Comparison of ENCODE assay signal across 8 mouse cellular contexts in the genomic region with DNA sequence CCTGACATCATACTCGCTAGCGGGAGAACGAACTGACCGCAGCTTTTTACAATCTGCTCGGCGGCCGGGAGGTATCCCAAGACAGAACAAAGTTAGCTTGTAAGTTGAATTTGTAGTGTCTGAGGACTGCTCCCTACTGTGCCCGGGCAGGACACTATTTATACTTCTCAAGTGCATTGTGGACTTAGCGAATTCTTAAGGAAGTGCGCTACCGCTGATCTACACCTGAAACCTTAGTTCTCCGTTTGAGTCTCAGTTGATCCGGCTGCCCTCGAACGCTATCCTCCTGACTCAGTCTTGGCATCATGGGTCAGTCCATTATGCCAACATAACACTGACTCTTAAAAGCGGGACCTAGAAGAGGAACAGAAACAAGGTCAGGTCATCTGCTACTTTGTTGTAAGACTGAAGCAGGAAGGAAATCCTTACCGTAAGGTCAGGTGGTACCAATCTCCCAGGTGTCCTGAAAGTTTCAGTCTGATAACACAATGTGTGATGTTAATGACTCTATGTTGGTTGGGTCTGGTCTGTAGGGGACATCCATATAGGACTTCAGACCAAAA. TPM values are rescaled to one million over a fixed set of nuclear protein-coding genes. Genes with fewer than 3 reads are reported as not detected.
DNase-seq lines count a peak whose midpoint lies in the region; ATAC-seq and TF ChIP-seq lines count a peak whose summit lies in the region.

No protein-coding gene starts in this region.

- 0 out of 2 replicates have a peak, but pooled peaks cover under 1% of the 10 kb centered on the region for H3K36me3 ChIP-seq in kidney, embryonic 14.5 days (ENCODE audit: control insufficient read depth, insufficient read depth, low read length)
- H3K36me3 ChIP-seq in intestine, embryonic 14.5 days (ENCODE audit: control insufficient read depth, insufficient read depth, low read length): 0 out of 2 replicates have a peak, but pooled peaks cover under 1% of the 10 kb centered on the region
- no peaks in the 10 kb centered on the region for H3K36me3 ChIP-seq in midbrain, embryonic 16.5 days (ENCODE audit: control insufficient read depth, insufficient read depth, low read length)

- no peaks in the 10 kb centered on the region for H3K27me3 ChIP-seq in kidney, embryonic 14.5 days (ENCODE audit: control insufficient read depth, insufficient read depth, low read length)
- no peaks in the 10 kb centered on the region for H3K27me3 ChIP-seq in intestine, embryonic 14.5 days (replicated peaks; ENCODE audit: control insufficient read depth, insufficient read depth, low read length)
- peaks cover 6% of the 10 kb centered on the region for H3K27me3 ChIP-seq in midbrain, embryonic 16.5 days (ENCODE audit: control insufficient read depth, insufficient read depth, low read depth, low read length)

- WGBS in kidney, embryonic 14.5 days: 4% methylated on average over 17 of the region's 17 CpGs
- 3% methylated on average over 17 of the region's 17 CpGs for WGBS in intestine, embryonic 14.5 days
- 3% methylated on average over 17 of the region's 17 CpGs for WGBS in midbrain, embryonic 16.5 days

- no peak for TF ChIP-seq POLR2A in cortical plate, adult 2 months (IDR thresholded peaks at IDR 0.05; ENCODE audit: extremely low read depth, insufficient read depth, low read length)

- H3K4me2 ChIP-seq in kidney, embryonic 14.5 days (replicated peaks; ENCODE audit: low read depth, low read length): peak overlapping the region; percentile 71
- H3K4me2 ChIP-seq in intestine, embryonic 14.5 days (ENCODE audit: low read length): peak overlapping the region; percentile 86
- H3K4me2 ChIP-seq in midbrain, embryonic 16.5 days (ENCODE audit: low read length): peak overlapping the region; percentile 89

- H3K4me3 ChIP-seq in kidney, embryonic 14.5 days (ENCODE audit: low read length): peak overlapping the region; percentile 60
- peak overlapping the region; percentile 79 for H3K4me3 ChIP-seq in cortical plate, adult 2 months (ENCODE audit: insufficient read depth, low read length)
- peak overlapping the region; percentile 77 for H3K4me3 ChIP-seq in intestine, embryonic 14.5 days (ENCODE audit: low read depth, low read length)
- peak overlapping the region; percentile 56 for H3K4me3 ChIP-seq in midbrain, embryonic 16.5 days (ENCODE audit: low read depth, low read length)

- peak overlapping the region; percentile 19; the same call in 1 of the 2 replicates for H3K27ac ChIP-seq in kidney, embryonic 14.5 days (ENCODE audit: low read depth, low read length)
- no peak overlapping the region for H3K27ac ChIP-seq in cortical plate, adult 2 months (ENCODE audit: insufficient read depth, low read length)
- H3K27ac ChIP-seq in intestine, embryonic 14.5 days (ENCODE audit: low read depth): peak overlapping the region; percentile 55; the same call in 1 of the 2 replicates
- peak overlapping the region; percentile 80; the same call in 1 of the 2 replicates for H3K27ac ChIP-seq in midbrain, embryonic 16.5 days (ENCODE audit: low read length)

- H3K9ac ChIP-seq in kidney, embryonic 14.5 days (ENCODE audit: low read depth, low read length): peak overlapping the region; percentile 67
- H3K9ac ChIP-seq in intestine, embryonic 14.5 days (ENCODE audit: low read length): peak overlapping the region; percentile 58
- H3K9ac ChIP-seq in midbrain, embryonic 16.5 days (ENCODE audit: low read depth, low read length): peak overlapping the region; percentile 70

- DNase-seq in kidney, adult 18-20 months: no peak
- DNase-seq in intestine, embryonic 14.5 days (ENCODE audit: low spot score): no peak
- DNase-seq in adipocyte (ENCODE audit: low spot score): no peak
- no peak for DNase-seq in ovary, postnatal 14 days (ENCODE audit: low spot score)
- no peak for DNase-seq in layer of hippocampus, adult 11-12 months (ENCODE audit: low spot score)

- peak; percentile 59 for ATAC-seq in kidney, embryonic 14.5 days (ENCODE audit: low FRiP score, low TSS enrichment)
- peak; percentile 8; the same call in 1 of the 2 replicates for ATAC-seq in intestine, embryonic 14.5 days (replicated peaks; ENCODE audit: low FRiP score, low TSS enrichment, low read depth)
- ATAC-seq in midbrain, embryonic 16.5 days: no peak; the same call in 1 of the 2 replicates

- no peak for TF ChIP-seq CTCF in cortical plate, adult 2 months (IDR thresholded peaks at IDR 0.05; ENCODE audit: extremely low read depth, insufficient read depth, low read length)

- no peaks in the 10 kb centered on the region; the same call in 1 of the 2 replicates for H3K4me1 ChIP-seq in kidney, embryonic 14.5 days (ENCODE audit: control insufficient read depth, insufficient read depth, low read length)
- peaks cover 7% of the 10 kb centered on the region; the same call in 1 of the 2 replicates for H3K4me1 ChIP-seq in cortical plate, adult 2 months (ENCODE audit: control insufficient read depth, insufficient read depth, low read length)
- peaks cover 9% of the 10 kb centered on the region; the same call in 1 of the 2 replicates for H3K4me1 ChIP-seq in intestine, embryonic 14.5 days (replicated peaks; ENCODE audit: control insufficient read depth, insufficient read depth, low read length)
- peaks cover 15% of the 10 kb centered on the region for H3K4me1 ChIP-seq in midbrain, embryonic 16.5 days (ENCODE audit: control insufficient read depth, insufficient read depth, low read length)

- H3K9me3 ChIP-seq in kidney, embryonic 14.5 days (ENCODE audit: control insufficient read depth, low read length): no peaks in the 10 kb centered on the region
- H3K9me3 ChIP-seq in intestine, embryonic 14.5 days (ENCODE audit: control insufficient read depth, low read length): no peaks in the 10 kb centered on the region
- no peaks in the 10 kb centered on the region for H3K9me3 ChIP-seq in midbrain, embryonic 16.5 days (replicated peaks; ENCODE audit: control insufficient read depth, low read length, poor library complexity, severe bottlenecking)

RNA-seq across cellular contexts. Expression of gene Acox3, which starts 0.5 kb away (rescaled TPM):
- 8.3 and 13.1 TPM in 2 replicates for polyA plus RNA-seq in kidney, embryonic 14.5 days (2014; fragmentation: Nextera tagmentation; extraction: Ambion mirVana)
- 30.5 and 31.5 TPM in 2 replicates for polyA plus RNA-seq in cortical plate, adult 2 months (2012; rRNA removed)
- 13.2 and 15.1 TPM in 2 replicates for polyA plus RNA-seq in intestine, embryonic 14.5 days (2014; fragmentation: Nextera tagmentation; extraction: Ambion mirVana)
- polyA plus RNA-seq in midbrain, embryonic 16.5 days (2015; fragmentation: Nextera tagmentation; extraction: Ambion mirVana): 14.2 and 14.9 TPM in 2 replicates

RNA-seq across cellular contexts. Expression of gene Trmt44, which starts 8.4 kb away (rescaled TPM):
- 7.9 and 10.2 TPM in 2 replicates for polyA plus RNA-seq in kidney, embryonic 14.5 days (2014; fragmentation: Nextera tagmentation; extraction: Ambion mirVana)
- 6.1 and 6.7 TPM in 2 replicates for polyA plus RNA-seq in cortical plate, adult 2 months (2012; rRNA removed)
- 8.9 and 9.5 TPM in 2 replicates for polyA plus RNA-seq in intestine, embryonic 14.5 days (2014; fragmentation: Nextera tagmentation; extraction: Ambion mirVana)
- 6.8 and 7.0 TPM in 2 replicates for polyA plus RNA-seq in midbrain, embryonic 16.5 days (2015; fragmentation: Nextera tagmentation; extraction: Ambion mirVana)

RNA-seq across cellular contexts. Expression of gene Cpz, which starts 57.8 kb away (rescaled TPM):
- 1.5 and 2.1 TPM in 2 replicates for polyA plus RNA-seq in kidney, embryonic 14.5 days (2014; fragmentation: Nextera tagmentation; extraction: Ambion mirVana)
- 0.28 and 0.48 TPM in 2 replicates for polyA plus RNA-seq in cortical plate, adult 2 months (2012; rRNA removed)
- 11.7 and 12.4 TPM in 2 replicates for polyA plus RNA-seq in intestine, embryonic 14.5 days (2014; fragmentation: Nextera tagmentation; extraction: Ambion mirVana)
- polyA plus RNA-seq in midbrain, embryonic 16.5 days (2015; fragmentation: Nextera tagmentation; extraction: Ambion mirVana): 0.75 and 1.5 TPM in 2 replicates
